ENCODE assay signal across 8 mouse cellular contexts in genomic region chr10:17230040-17230818, GRCm38 (mm10).
DNase-seq lines count a peak whose midpoint lies in the region; ATAC-seq and TF ChIP-seq lines count a peak whose summit lies in the region.
"Had no signal": no experiment of that assay in that cellular context is flagged by ENCODE, and none has a peak within 500 bp of the region (broad histone marks: within the 10 kb centered on the region; RNA-seq: fewer than 3 reads in every experiment).

No protein-coding gene starts in this region.

- no peaks in the 10 kb centered on the region for H3K36me3 ChIP-seq in heart, embryonic 14.5 days (ENCODE audit: control insufficient read depth, insufficient read depth, low read length)
- H3K36me3 ChIP-seq in lung, embryonic 14.5 days (ENCODE audit: insufficient read depth) = no peaks in the 10 kb centered on the region
- H3K36me3 ChIP-seq in stomach, embryonic 16.5 days (ENCODE audit: control insufficient read depth, insufficient read depth, low read length) = no peaks in the 10 kb centered on the region
- H3K36me3 ChIP-seq: liver, embryonic 13.5 days had no signal

- H3K27me3 ChIP-seq in cerebellum, adult 2 months (ENCODE audit: control insufficient read depth, insufficient read depth, low read length) = no peaks in the 10 kb centered on the region
- no peaks in the 10 kb centered on the region for H3K27me3 ChIP-seq in heart, embryonic 14.5 days (ENCODE audit: control insufficient read depth, insufficient read depth, low read length)
- H3K27me3 ChIP-seq in lung, embryonic 14.5 days (ENCODE audit: insufficient read depth, low read length) = no peaks in the 10 kb centered on the region
- H3K27me3 ChIP-seq in stomach, embryonic 16.5 days (ENCODE audit: control insufficient read depth, insufficient read depth, low read length) = no peaks in the 10 kb centered on the region
- H3K27me3 ChIP-seq: liver, embryonic 13.5 days had no signal

- peaks cover 5% of the 10 kb centered on the region; the same call in 1 of the 2 replicates for H3K4me1 ChIP-seq in cerebellum, adult 2 months (ENCODE audit: control insufficient read depth, insufficient read depth, low read length)
- H3K4me1 ChIP-seq in heart, embryonic 14.5 days (ENCODE audit: control insufficient read depth in 2 of 2, insufficient read depth in 2 of 2, low read length in 2 of 2) = peaks cover 6 to 8% of the 10 kb centered on the region in 2 experiments
- H3K4me1 ChIP-seq in lung, embryonic 14.5 days (ENCODE audit: insufficient read depth) = no peaks in the 10 kb centered on the region
- H3K4me1 ChIP-seq in stomach, embryonic 16.5 days (ENCODE audit: control insufficient read depth, insufficient read depth, low read length) = peaks cover 6% of the 10 kb centered on the region
- H3K4me1 ChIP-seq: liver, embryonic 13.5 days had no signal

- H3K9me3 ChIP-seq in heart, embryonic 14.5 days (ENCODE audit: control insufficient read depth, low read length) = no peaks in the 10 kb centered on the region
- no peaks in the 10 kb centered on the region for H3K9me3 ChIP-seq in lung, embryonic 14.5 days (ENCODE audit: low read depth, low read length)
- no peaks in the 10 kb centered on the region for H3K9me3 ChIP-seq in stomach, embryonic 16.5 days (replicated peaks; ENCODE audit: control insufficient read depth, low read length)
- H3K9me3 ChIP-seq: liver, embryonic 13.5 days had no signal

- peak; percentile 94 for DNase-seq in R1 (ENCODE audit: low read depth, low spot score)
- peak; percentile 34 to 44 for DNase-seq in cerebellum, adult 2 months
- peak; percentile 94 for DNase-seq in lung, embryonic 14.5 days
- DNase-seq in thymus, postnatal 10 days (ENCODE audit: low spot score in 2 of 2) = no peak
- DNase-seq: liver, embryonic 13.5 days had no signal

- no peak for TF ChIP-seq CTCF in cerebellum, adult 2 months (IDR thresholded peaks at IDR 0.05; ENCODE audit: borderline replicate concordance, insufficient read depth, low read depth, low read length)
- TF ChIP-seq CTCF in lung, embryonic 14.5 days (IDR thresholded peaks at IDR 0.05; ENCODE audit: low read depth) = no peak

- no peak for TF ChIP-seq POLR2A in cerebellum, adult 2 months (IDR thresholded peaks at IDR 0.05; ENCODE audit: borderline replicate concordance, insufficient read depth, low read length)

- no peak overlapping the region for H3K4me3 ChIP-seq in cerebellum, adult 2 months (replicated peaks; ENCODE audit: insufficient read depth, low read depth, low read length)
- peak overlapping the region; percentile 17 to 23; a peak in 3 of 4 replicates for H3K4me3 ChIP-seq in heart, embryonic 14.5 days (ENCODE audit: control insufficient read depth in 1 of 2, insufficient read depth in 1 of 2, low read depth in 1 of 2, low read length in 2 of 2)
- no peak overlapping the region for H3K4me3 ChIP-seq in lung, embryonic 14.5 days (ENCODE audit: low read depth, low read length)
- H3K4me3 ChIP-seq in stomach, embryonic 16.5 days (replicated peaks; ENCODE audit: low read length) = no peak overlapping the region
- H3K4me3 ChIP-seq: liver, embryonic 13.5 days had no signal

- WGBS in cerebellum, adult 2 months = 27% methylated on average over 16 of the region's 16 CpGs
- 7% methylated on average over 16 of the region's 16 CpGs for WGBS in heart, embryonic 14.5 days
- 5% methylated on average over 16 of the region's 16 CpGs for WGBS in lung, embryonic 14.5 days
- WGBS in stomach, embryonic 16.5 days = 23% methylated on average over 16 of the region's 16 CpGs

- H3K27ac ChIP-seq in cerebellum, adult 2 months (ENCODE audit: insufficient read depth, low read length) = no peak overlapping the region
- H3K27ac ChIP-seq in heart, embryonic 14.5 days (replicated peaks in 1 of 2; ENCODE audit: control insufficient read depth in 1 of 2, insufficient read depth in 1 of 2, low read depth in 2 of 2, low read length in 2 of 2) = peak overlapping the region; percentile 51 to 63; a peak in 3 of 4 replicates
- H3K27ac ChIP-seq in lung, embryonic 14.5 days (ENCODE audit: low read depth) = peak overlapping the region; percentile 55
- H3K27ac ChIP-seq in stomach, embryonic 16.5 days (ENCODE audit: low read length) = no peak overlapping the region
- H3K27ac ChIP-seq: liver, embryonic 13.5 days had no signal

- H3K9ac ChIP-seq in heart, embryonic 14.5 days (ENCODE audit: low read length) = peak overlapping the region; percentile 45; the same call in 1 of the 2 replicates
- H3K9ac ChIP-seq in lung, embryonic 14.5 days = 0 out of 2 replicates have a peak overlapping the region, but pooled peaks have one; percentile 6
- no peak overlapping the region for H3K9ac ChIP-seq in stomach, embryonic 16.5 days (ENCODE audit: low read length)
- H3K9ac ChIP-seq: liver, embryonic 13.5 days had no signal

- H3K4me2 ChIP-seq in heart, embryonic 14.5 days (ENCODE audit: low read length) = peak overlapping the region; percentile 63
- peak overlapping the region; percentile 49 for H3K4me2 ChIP-seq in lung, embryonic 14.5 days
- H3K4me2 ChIP-seq in stomach, embryonic 16.5 days (ENCODE audit: low read depth, low read length) = no peak overlapping the region; the same call in none of the 2 replicates
- H3K4me2 ChIP-seq: liver, embryonic 13.5 days had no signal

- no peak for ATAC-seq in heart, embryonic 14.5 days (ENCODE audit: insufficient number of reproducible peaks, insufficient read depth, low FRiP score, low read depth)
- ATAC-seq in lung, embryonic 14.5 days (ENCODE audit: insufficient read depth) = peak; percentile 96
- peak; percentile 29; the same call in 1 of the 2 replicates for ATAC-seq in stomach, embryonic 16.5 days (ENCODE audit: insufficient read depth, low FRiP score)
- no peak for ATAC-seq in inflammation-experienced regulatory T-cells, adult 6 months

Comparison
In these comparisons a context has a peak if more than half of its experiments do, and no peak if none do; other contexts are left out.
1. DNase-seq: peak in R1 (single experiment), cerebellum, adult 2 months (2 of 2) and lung, embryonic 14.5 days (single experiment); none in thymus, postnatal 10 days (0 of 2).
2. H3K27ac ChIP-seq: peak in heart, embryonic 14.5 days (2 of 2) and lung, embryonic 14.5 days (single experiment); none in cerebellum, adult 2 months (single experiment) and stomach, embryonic 16.5 days (single experiment).
3. H3K4me3 ChIP-seq: peak in heart, embryonic 14.5 days (2 of 2); none in cerebellum, adult 2 months (single experiment), lung, embryonic 14.5 days (single experiment) and stomach, embryonic 16.5 days (single experiment).
4. ATAC-seq: peak in lung, embryonic 14.5 days (single experiment) and stomach, embryonic 16.5 days (single experiment); none in heart, embryonic 14.5 days (single experiment) and inflammation-experienced regulatory T-cells, adult 6 months (single experiment).